Mouse (Mus musculus) heart, embryonic 16.5 days (tissue): Measurements from ENCODE around the gene Tmem242. TPM values are rescaled to one million over a fixed set of nuclear protein-coding genes. Genes with fewer than 3 reads are reported as not detected.

Experiments
- ATAC-seq: fragments of 200-750 bp; cut with Nextera tagmentation; replicated peaks from 2 replicates; pipeline ENCODE4 v1.8.0; 2017; ENCODE audit warnings: moderate number of reproducible peaks; ENCODE audit not compliant: insufficient read depth, low FRiP score; ENCODE audit errors: extremely low read depth
- H3K27ac ChIP-seq: fragments of 300-500 bp; sonication (generic); 2 replicates; pipeline ENCODE4 v1.5.1; 2014; ENCODE audit warnings: mild to moderate bottlenecking, low read length, control low read depth, moderate library complexity
- H3K27me3 ChIP-seq: fragments of 300-500 bp; sonication (generic); 2 replicates; pipeline ENCODE4 v1.6.1; 2014; ENCODE audit warnings: low read length, mixed read lengths; ENCODE audit not compliant: control insufficient read depth, insufficient read depth
- H3K36me3 ChIP-seq: fragments of 300-500 bp; sonication (generic); 2 replicates; pipeline ENCODE4 v1.6.1; 2014; ENCODE audit not compliant: control insufficient read depth, insufficient read depth
- H3K4me1 ChIP-seq: fragments of 300-500 bp; sonication (generic); 2 replicates; pipeline ENCODE4 v1.6.1; 2014; ENCODE audit warnings: low read length, mixed read lengths; ENCODE audit not compliant: control insufficient read depth, insufficient read depth
- H3K4me2 ChIP-seq: fragments of 300-500 bp; sonication (generic); 2 replicates; pipeline ENCODE4 v1.6.1; 2014; ENCODE audit warnings: low read depth, mild to moderate bottlenecking, control low read depth, low read length
- H3K4me3 ChIP-seq: fragments of 300-500 bp; sonication (generic); 2 replicates; pipeline ENCODE4 v1.5.1; 2014; ENCODE audit warnings: mild to moderate bottlenecking, control low read depth, low read length
- H3K9ac ChIP-seq: fragments of 300-500 bp; sonication (generic); 2 replicates; pipeline ENCODE4 v1.6.1; 2014; ENCODE audit warnings: low read length, control low read depth
- H3K9me3 ChIP-seq: fragments of 300-500 bp; sonication (generic); replicated peaks from 2 replicates; pipeline ENCODE4 v1.6.1; 2016; ENCODE audit warnings: low read length; ENCODE audit not compliant: control insufficient read depth
- WGBS: fragments of 180-500 bp; shearing (Covaris S2); extraction: QIAGEN DNeasy Blood & Tissue Kit; methylation state at CpG from one replicate; pipeline ENCODE4 v1.1.7; 2014; 5-methylcytosine and 5-hydroxymethylcytosine counted together
- polyA plus RNA-seq: library from polyadenylated mRNA; unstranded; fragments of >200 nt; fragmentation: Nextera tagmentation; extraction: Ambion mirVana; gene quantifications from 2 replicates; pipeline ENCODE4 v1.2.1, GENCODE M21; 2015

Gene Tmem242
- polyA plus RNA-seq, 1 experiment from 2014 or later: 123 TPM

- Histone ChIP-seq H3K9me3 (no peaks in the 10 kb centered on the region), H3K4me2 (peak overlapping the region; percentile 52), H3K9ac (peak overlapping the region; percentile 60), H3K4me3 (0 out of 2 replicates have a peak overlapping the region, but pooled peaks have one; percentile 7), H3K27me3 (peaks cover 2% of the 10 kb centered on the region; the same call in 1 of the 2 replicates), H3K27ac (no peak overlapping the region), H3K36me3 (no peaks in the 10 kb centered on the region), H3K4me1 (peaks cover 5% of the 10 kb centered on the region; the same call in 1 of the 2 replicates)
- peak; percentile 77 for ATAC-seq
- WGBS: 29% methylated on average over 33 of the region's 33 CpGs
These were observed 42.7 kb downstream of the Tmem242 start for GRCm38 (mm10) chr17:5397148-5398007.

GRCm38 (mm10) chr17:5396213-5396612 lies 43.8 kb downstream of the Tmem242 start:
- Histone ChIP-seq H3K27me3 (peaks cover 2% of the 10 kb centered on the region; the same call in 1 of the 2 replicates), H3K27ac (no peak overlapping the region), H3K36me3 (no peaks in the 10 kb centered on the region), H3K4me3 (no peak overlapping the region), H3K4me2 (no peak overlapping the region), H3K9me3 (no peaks in the 10 kb centered on the region), H3K4me1 (peaks cover 5% of the 10 kb centered on the region; the same call in 1 of the 2 replicates), H3K9ac (no peak overlapping the region)
- 81% methylated on average over 5 of the region's 5 CpGs for WGBS
- ATAC-seq: no peak

- no peaks in the 10 kb centered on the region for H3K9me3 ChIP-seq
- no peak overlapping the region for H3K27ac ChIP-seq
- no peak for ATAC-seq
These were observed 44.4 kb downstream of the Tmem242 start for GRCm38 (mm10) chr17:5395454-5396205.

GRCm38 (mm10) chr17:5390682-5391081 lies 49.4 kb downstream of the Tmem242 start:
- Histone ChIP-seq H3K4me2 (no peak overlapping the region), H3K4me1 (no peaks in the 10 kb centered on the region), H3K9me3 (no peaks in the 10 kb centered on the region), H3K27me3 (peaks cover under 1% of the 10 kb centered on the region; the same call in 1 of the 2 replicates), H3K36me3 (no peaks in the 10 kb centered on the region), H3K9ac (no peak overlapping the region), H3K27ac (no peak overlapping the region), H3K4me3 (no peak overlapping the region)
- ATAC-seq: no peak
- WGBS: 48% methylated on average over 10 of the region's 10 CpGs

More at GRCm38 (mm10) chr17:5395454-5396205, 44.4 kb downstream of the Tmem242 start:
- Histone ChIP-seq H3K27me3 (peaks cover 2% of the 10 kb centered on the region; the same call in 1 of the 2 replicates), H3K9ac (no peak overlapping the region), H3K4me1 (peaks cover 5% of the 10 kb centered on the region; the same call in 1 of the 2 replicates), H3K36me3 (no peaks in the 10 kb centered on the region), H3K4me2 (no peak overlapping the region), H3K4me3 (no peak overlapping the region)
- whole genome bisulfite sequencing: 82% methylated on average over 16 of the region's 16 CpGs

GRCm38 (mm10) chr17:5388351-5388750 lies 51.7 kb downstream of the Tmem242 start:
- WGBS: 86% methylated on average over 3 of the region's 3 CpGs
- Histone ChIP-seq H3K4me3 (no peak overlapping the region), H3K27ac (no peak overlapping the region), H3K4me1 (no peaks in the 10 kb centered on the region), H3K4me2 (no peak overlapping the region), H3K9ac (no peak overlapping the region), H3K27me3 (no peaks in the 10 kb centered on the region), H3K9me3 (no peaks in the 10 kb centered on the region), H3K36me3 (no peaks in the 10 kb centered on the region)
- no peak for ATAC-seq

- Histone ChIP-seq H3K27me3 (no peaks in the 10 kb centered on the region), H3K9me3 (no peaks in the 10 kb centered on the region), H3K36me3 (no peaks in the 10 kb centered on the region), H3K27ac (no peak overlapping the region), H3K4me3 (no peak overlapping the region), H3K4me1 (no peaks in the 10 kb centered on the region), H3K9ac (no peak overlapping the region), H3K4me2 (no peak overlapping the region)
- no peak for ATAC-seq
- WGBS: 74% methylated on average over 12 of the region's 12 CpGs
These were observed 53.0 kb downstream of the Tmem242 start for GRCm38 (mm10) chr17:5386885-5387545.

- 90% methylated on average over 1 of the region's 1 CpGs for WGBS
- Histone ChIP-seq H3K27ac (no peak overlapping the region), H3K9ac (no peak overlapping the region), H3K36me3 (no peaks in the 10 kb centered on the region), H3K9me3 (no peaks in the 10 kb centered on the region), H3K4me1 (no peaks in the 10 kb centered on the region), H3K4me2 (no peak overlapping the region), H3K4me3 (no peak overlapping the region), H3K27me3 (no peaks in the 10 kb centered on the region)
- no peak for ATAC-seq
These were observed 54.4 kb downstream of the Tmem242 start for GRCm38 (mm10) chr17:5385694-5386093.

- no peak overlapping the region for H3K4me3 ChIP-seq
- H3K27ac ChIP-seq: no peak overlapping the region
- no peak overlapping the region for H3K9ac ChIP-seq
- H3K4me2 ChIP-seq: no peak overlapping the region
- no peak for ATAC-seq
- 29% methylated on average over 7 of the region's 7 CpGs for WGBS
- H3K4me1 ChIP-seq: peaks cover 4% of the 10 kb centered on the region
- no peaks in the 10 kb centered on the region for H3K27me3 ChIP-seq
- H3K36me3 ChIP-seq: no peaks in the 10 kb centered on the region
- H3K9me3 ChIP-seq: no peaks in the 10 kb centered on the region
These were observed 62.1 kb downstream of the Tmem242 start for GRCm38 (mm10) chr17:5377930-5378310.
